Mouse (Mus musculus) liver (tissue): Measurements from ENCODE around the gene Fgf10.

Source experiments
- DNase-seq: peaks from one replicate; pipeline ENCODE4 v3.0.0-alpha.2; 2020; ENCODE audit warnings: mixed read lengths

The Fgf10 gene

GRCm38 (mm10) chr13:118718396-118718795 lies 48.8 kb downstream of the Fgf10 start:
- DNase-seq, result no peak

DNA sequence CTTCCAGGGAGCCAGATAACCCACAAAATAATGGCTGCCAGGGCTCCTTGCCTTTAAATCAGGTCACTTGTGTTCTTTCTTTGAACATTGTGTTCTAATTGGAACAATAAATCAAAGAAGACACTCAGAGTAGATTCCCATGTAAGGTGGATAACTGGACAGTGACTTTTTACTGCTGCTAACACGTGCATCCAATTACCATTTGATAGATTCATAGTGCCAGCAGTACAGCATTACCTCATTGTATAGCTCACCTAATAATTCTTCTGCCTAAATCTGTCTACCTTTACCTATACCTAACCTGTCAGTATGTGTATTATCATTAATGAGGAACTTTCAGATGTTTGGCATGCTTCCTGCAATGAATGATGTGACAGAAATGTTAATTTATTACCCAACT lies 52.1 kb downstream of the Fgf10 start:
- no peak for DNase-seq

DNA sequence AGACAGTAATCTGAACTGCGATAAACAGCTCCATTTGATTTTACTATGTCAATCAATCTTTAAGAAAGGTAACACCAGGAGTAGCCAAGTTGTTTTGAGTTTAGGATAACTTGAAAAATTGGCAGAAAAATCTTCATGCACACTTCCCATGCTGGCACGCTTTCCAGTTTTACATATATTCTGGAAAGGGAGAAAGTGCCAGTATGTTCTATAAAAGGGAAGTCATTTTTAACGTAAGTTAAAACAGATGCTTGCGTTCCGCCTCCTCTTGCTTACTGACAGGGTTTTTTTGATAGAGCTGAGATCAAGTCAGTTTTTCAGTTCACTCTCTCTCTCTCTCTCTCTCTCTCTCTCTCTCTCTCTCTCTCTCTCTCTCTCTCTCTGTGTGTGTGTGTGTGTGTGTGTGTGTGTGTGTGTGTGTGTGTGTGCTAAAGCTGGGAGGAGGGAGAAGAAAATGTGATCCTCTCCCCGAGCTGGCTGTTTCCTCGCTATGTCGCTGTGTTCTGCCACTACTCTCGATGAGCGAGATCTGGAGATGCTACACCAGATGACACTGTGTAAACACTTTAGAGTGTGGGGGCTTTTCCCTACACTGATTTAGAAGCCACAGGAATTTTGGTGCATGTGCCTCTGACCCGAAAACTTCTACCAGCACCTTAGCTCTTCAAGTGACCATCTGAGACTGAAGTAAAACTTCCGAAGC lies 62.4 kb downstream of the Fgf10 start:
- DNase-seq, result no peak

DNA sequence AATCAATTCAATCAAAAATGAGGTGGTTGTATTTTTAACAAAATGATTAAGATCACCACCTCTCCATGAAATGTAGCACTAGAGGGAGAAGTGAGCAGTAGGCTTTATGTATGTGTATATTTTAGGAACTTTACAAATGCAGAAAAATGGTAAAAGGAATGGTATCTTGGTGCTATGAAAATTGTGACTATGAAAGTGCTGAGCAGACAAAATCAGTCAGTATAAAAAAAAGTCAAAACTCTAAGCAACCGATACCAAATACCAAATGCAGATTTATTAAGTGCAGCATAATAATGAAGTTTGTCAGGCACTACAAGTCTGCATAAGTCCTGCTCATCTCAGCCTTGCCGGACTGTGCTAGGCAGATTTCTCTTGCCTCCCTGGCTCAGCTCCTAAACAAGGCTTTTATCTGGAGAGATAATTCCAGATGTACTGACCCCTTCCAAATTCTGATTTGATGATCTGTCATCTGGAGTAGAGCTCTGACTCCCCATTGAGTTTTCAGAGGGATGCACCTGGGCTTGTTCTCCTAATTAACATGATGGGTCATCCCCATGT lies 70.3 kb downstream of the Fgf10 start:
- no peak for DNase-seq

GRCm38 (mm10) chr13:118742788-118743187 lies 73.2 kb downstream of the Fgf10 start:
- DNase-seq, result no peak

DNA sequence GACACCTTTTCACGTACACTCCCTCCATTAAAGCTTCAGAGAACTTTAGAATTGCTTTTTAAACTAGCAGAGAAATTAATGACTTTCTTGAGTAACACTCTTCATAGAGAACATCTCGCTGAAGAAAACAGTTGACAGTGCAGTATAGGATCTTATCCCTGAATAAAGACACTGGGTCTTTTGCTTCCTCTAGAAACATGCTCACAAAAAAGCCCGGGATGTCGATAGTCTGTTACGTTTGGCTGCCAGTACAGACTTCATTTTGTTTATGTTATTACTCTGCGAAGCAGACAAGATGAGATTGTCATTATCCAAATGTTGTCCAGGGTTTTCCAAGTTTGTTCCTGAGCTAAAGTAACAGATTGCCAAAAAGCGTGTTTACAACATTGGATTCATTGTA lies 75.2 kb downstream of the Fgf10 start:
- no peak for DNase-seq

DNA sequence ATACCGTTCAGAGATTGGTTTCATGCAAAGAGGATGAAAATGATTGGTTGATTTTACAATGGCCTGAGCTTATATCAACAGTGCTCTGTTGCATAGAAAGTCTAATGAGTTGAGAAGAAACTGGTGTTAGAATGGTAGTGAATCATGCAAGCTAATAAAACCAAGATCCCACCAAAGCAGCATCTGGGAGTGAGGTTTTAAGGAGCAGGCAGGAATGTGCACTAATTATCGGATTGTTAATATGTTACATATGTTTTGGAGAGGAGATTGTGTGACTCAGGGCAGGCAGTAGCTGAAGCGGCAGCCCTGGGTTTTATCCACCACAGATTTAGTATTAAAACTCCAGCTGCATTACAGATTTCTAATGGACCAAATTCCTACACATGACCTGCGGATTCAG lies 76.8 kb downstream of the Fgf10 start:
- DNase-seq, result no peak

- DNase-seq, result no peak
These were observed 84.4 kb downstream of the Fgf10 start for GRCm38 (mm10) chr13:118754024-118754423.

GRCm38 (mm10) chr13:118759021-118759420 lies 89.4 kb downstream of the Fgf10 start:
- no peak for DNase-seq

DNA sequence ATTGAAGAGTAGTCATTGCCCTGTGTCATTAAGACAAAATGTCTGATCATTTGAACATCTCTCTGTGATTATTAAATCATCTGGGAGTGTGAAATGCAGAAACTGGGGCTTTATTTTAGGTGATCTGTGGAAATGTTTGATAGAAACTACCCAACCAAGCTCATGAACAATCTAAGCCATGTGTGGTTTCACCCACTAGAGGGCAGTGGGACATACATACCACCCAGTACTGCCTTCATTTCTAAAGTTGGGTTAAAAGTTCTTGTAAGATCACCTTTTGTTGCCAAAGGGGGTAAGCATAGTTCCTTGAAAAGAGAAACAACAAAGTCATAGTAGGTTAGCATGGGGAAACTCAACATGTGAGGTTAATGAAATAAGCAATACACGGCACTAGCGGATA lies 93.4 kb downstream of the Fgf10 start:
- no peak for DNase-seq

DNA sequence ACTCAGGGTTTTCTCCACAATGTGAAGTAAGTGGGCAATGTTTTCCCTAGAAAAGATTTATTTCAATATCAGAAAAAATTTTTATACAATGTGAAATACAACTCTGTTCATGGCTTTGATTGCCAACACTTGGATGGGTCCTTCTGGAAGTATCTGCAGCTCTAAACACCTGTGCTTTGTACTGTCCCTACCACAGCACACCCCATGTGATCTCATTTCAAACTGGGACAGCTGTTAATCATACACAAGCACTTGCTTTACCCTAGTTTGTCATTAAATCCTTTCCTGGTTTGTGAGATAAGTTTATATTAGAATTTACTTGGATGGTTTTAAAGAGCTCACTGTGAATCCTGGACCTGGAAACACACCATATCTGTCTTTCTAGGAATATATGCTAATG lies 102.6 kb downstream of the Fgf10 start:
- no peak for DNase-seq

DNA sequence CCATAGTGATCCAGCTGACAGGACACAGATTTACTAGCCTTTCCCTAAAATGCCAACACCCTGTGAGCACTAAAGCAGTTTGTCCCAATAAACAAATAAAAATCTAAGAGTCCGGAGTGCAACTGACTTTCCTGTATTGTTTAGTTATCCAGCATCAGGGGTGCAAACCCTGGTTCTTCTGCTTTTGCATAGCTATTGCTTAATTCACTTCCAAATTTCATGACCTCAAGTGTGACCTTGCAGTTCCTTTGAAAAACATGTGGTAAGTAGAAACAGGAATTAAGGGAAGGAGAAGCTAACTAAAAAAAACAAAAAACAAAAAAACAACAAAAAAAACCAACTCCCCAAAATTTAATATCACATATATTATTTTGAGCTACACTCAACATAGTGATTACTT lies 105.6 kb downstream of the Fgf10 start:
- DNase-seq, result no peak

DNA sequence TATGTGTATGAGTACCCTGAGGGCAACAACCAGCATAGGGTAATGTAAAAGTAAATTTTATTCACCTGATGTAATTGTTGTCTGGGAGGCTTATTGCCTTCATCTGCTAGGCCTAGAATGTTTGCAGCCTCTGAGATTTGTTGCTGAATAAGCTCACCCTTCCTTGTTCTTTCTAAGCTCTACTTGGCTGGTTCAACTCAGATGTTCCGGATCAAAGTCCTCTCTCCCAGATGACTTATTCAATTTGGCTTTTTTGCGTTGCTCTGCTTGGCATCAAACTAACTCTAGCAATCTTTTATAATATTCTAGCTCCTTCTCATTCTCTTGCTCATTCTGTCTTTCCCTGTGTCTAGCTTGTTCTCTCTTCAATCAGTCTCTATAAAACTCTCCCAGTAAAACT lies 109.6 kb downstream of the Fgf10 start:
- DNase-seq, result no peak

DNA sequence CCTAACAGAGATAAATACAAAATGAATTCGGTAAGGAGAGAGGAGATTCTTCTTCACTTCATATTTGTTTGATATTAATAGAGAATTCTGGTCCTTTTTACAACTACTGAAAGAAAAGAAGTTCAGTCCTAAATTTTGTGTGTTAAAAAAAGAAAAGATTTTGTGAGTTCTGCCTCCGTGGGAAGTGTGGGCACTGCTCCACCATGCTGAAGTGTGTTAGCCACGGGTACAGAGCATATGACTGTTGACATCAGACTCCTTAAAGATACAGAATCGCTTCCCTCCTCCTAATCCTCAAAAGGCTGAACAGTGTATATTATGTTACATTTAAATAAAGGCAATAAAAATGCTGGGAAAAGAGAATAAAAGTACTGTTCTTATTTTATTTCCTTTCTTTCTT lies 122.2 kb downstream of the Fgf10 start:
- DNase-seq, result no peak

- no peak for DNase-seq
These were observed 122.6 kb downstream of the Fgf10 start for GRCm38 (mm10) chr13:118792198-118792597.

GRCm38 (mm10) chr13:118800176-118800575 lies 130.6 kb downstream of the Fgf10 start:
- no peak for DNase-seq

DNA sequence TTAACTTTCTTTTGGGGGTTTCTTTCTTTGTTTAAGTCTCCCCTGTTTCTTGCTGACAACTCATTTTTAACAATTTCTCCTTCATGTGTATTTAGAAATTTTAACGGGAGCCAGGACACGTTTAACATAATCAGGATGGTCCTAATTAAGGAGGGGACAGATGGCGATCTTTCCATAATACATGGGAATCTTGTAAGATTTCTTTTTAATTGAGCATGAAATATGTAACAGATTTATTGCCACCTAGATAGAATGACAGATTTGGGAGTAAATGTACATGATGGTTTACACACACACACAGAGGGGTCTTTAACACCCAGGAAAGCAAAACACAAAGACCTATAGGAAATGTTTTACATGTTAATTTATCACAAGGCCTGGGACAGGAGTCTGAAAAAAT lies 137.1 kb downstream of the Fgf10 start:
- no peak for DNase-seq

DNA sequence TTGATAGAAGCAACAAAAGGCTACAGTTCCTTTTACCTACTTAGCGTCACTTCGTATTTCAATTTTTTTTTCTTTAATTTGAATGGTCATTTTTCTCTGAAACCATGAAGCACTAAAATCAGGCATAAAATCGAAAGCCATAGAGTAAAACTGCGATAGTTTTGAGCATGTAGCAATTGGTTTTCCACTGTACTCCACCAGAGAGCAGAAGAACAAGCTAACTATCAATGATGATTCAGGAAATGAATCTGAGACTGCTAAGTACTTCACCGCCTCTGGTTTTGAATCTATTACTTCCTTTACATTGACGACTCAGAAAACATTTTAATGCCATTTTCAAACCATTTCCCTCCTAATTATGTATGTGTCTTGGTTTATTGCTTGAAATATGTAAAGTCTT lies 150.2 kb downstream of the Fgf10 start:
- DNase-seq, result no peak

DNA sequence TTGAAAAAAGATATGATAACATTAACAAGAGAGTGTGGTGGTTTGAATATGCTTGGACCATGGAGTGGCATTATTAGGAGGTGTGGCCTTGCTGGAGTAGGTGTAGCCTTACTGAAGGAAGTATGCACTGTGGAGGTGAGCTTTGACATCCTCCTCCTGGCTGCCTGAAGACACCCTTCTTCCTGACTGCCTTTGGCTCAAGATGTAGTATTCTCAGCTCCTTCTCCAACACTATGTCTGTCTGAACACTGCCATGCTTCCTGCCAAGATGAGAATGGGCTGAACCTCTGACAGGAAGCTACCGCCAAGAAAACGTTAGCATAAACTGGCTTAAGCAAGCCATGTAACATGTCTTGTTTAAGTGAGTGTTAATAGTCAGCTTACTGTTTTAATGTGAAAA lies 153.5 kb downstream of the Fgf10 start:
- no peak for DNase-seq

DNA sequence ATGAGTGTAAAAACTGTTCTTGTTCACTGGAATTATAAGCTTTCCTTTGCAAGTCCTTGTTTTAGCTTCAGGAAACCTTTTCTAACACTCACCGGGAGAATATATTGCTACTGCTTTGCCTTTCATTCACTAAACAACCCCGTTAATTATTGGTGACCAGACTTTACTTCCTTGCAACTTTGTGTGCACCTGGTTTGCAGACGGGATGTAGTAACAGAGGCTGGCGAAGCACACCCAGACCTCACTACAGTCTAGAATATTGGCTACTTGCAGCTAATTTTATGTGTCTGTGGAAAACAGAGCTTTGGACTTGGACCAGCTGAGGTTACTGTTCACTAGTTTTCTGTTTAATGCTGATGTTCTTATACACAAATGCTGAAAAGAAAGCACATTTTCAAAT lies 155.5 kb downstream of the Fgf10 start:
- no peak for DNase-seq

GRCm38 (mm10) chr13:118828604-118829381 lies 159.2 kb downstream of the Fgf10 start:
- no peak for DNase-seq

- no peak for DNase-seq
These were observed 164.4 kb downstream of the Fgf10 start for GRCm38 (mm10) chr13:118834021-118834420.

DNA sequence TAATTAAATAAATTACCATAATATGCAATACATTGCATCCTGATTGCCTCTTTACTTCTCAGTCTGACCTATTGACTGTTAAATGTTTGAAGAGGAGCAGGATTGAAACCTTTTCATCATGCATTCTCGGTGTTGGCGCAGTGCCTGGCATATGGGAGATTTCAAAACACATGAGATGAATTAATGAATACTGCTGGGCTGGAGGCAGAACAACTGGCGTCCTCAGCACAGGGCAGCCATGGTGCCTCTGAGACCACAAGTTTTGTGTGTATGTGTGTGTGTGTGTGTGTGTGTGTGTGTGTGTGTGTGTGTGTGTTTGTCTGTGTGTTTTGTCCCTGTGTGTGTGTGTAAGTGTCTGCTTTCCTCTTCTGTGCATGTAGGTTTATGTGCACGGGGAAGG lies 165.5 kb downstream of the Fgf10 start:
- DNase-seq, result no peak
